Mouse (Mus musculus) heart, postnatal 25 days (tissue): ENCODE results near the gene Hk1. TPM values are rescaled to one million over a fixed set of nuclear protein-coding genes. Genes with fewer than 3 reads are reported as not detected.
A peak's percentile ranks its signal among the peaks of the same experiment; 100 is the strongest.
"Not testable (repeated sequence)": the region's sequence is repeated elsewhere in the genome, so short reads cannot be mapped to it uniquely, and the experiment has no call there.

Experiments
- DNase-seq: peaks from one replicate; pipeline ENCODE4 v3.0.0; 2022; ENCODE audit warnings: low spot score
- intact Hi-C: fragments of 180-260 bp; cut with DNase I; formaldehyde crosslinking; loops from one replicate; pipeline ENCODE4 v1.15.1; 2025
- total RNA-seq, 2 experiments: library from RNA; stranded (reverse); gene quantifications; 2 replicates each; pipeline ENCODE4 v1.2.3; 2021

Hk1 gene
- total RNA-seq, 2 experiments from 2014 or later = 123 to 142 TPM

DNA sequence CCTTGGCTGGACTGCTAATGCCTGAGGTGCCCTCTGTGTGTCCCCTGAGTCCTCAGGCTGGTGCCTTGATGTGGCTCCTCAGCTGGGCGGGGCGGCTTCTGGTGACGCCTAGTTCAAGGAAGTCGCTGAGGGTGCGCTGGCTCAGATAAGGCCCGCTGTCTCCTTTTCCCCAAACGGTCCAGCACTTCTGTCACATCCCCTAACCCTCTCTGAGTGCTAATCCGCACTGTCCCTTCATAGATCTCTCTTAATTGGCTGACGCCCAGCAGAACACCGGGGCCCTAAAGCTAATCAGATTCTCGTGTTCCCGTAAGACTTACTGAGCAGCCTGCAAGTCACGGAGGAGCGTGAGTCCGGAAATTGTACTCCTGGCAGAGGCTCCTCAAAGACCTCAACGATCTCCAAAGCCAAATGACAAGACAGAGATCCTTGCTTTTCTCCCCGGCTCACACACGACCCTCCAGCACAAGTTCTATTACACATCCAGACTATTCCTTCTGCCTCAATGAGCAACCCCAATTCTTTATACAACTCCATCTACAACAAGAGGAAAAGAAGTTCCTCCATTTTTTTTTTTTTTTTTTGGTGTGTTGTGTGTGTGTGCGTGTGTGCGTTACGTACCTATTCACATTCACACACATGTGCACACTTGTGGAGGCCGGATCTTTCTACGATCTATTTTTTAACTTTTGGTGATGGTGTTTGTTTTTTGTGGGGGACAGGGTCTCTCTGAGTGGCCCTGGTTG is 52.0 kb downstream of the Hk1 start:
- no peak for DNase-seq
- intact Hi-C loops = no loop called here

DNA sequence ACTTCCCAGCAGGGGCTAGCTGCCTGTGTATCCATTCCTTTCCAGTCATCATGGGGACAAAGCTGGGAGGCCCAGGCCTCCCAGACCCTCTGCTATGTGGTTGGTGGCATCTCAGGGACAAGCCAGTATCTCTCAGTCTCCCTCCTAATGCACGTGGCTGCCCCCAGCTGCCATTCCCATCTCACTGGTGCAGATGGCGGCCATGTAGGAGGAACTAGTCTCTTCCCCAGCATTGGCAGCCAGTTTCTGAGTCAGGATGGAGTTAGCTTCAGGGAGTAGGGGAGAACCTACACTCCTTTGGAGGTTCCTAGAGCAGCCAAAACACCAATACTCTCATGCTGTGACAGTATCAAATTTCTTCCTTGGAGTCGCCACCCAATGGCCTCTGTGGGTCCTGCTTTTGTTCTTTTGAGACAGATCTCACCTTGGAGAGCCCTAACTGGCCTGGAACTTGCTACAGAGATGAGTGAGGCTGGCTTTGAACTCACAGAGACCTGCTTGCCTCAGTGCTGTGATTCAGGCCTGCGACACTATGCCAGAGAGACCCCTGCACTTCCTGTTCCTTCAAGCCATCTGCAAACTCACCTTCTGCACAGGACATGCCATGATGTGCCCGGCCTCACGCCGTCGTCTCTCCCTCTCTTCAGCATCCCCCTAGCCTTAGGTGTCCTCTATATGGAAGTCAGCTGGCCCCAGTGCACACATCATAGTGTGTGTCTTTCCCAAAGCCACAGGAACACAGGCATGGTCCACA is 52.7 kb downstream of the Hk1 start:
- intact Hi-C loops = no loop called here
- no peak for DNase-seq

DNA sequence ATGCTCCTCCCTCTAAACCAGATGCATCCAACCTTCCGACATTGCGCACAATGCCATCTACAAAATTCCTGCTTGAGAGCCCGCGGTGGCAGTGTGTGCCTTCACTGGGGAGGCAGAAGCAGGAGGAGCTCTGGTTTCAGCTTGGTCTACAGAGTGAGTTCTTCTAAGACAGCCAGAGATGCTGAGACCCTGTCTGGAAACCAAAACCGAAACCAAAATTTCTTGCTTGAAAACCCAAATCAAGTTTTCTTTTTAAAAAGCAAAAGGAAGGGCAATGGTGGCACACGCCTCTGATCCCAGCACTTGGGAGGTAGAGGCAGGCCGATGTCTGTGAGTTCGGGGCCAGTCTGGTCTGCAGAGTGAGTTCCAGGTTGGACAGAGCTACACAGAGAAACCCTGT is 53.7 kb downstream of the Hk1 start:
- intact Hi-C loops = no loop called here

DNA sequence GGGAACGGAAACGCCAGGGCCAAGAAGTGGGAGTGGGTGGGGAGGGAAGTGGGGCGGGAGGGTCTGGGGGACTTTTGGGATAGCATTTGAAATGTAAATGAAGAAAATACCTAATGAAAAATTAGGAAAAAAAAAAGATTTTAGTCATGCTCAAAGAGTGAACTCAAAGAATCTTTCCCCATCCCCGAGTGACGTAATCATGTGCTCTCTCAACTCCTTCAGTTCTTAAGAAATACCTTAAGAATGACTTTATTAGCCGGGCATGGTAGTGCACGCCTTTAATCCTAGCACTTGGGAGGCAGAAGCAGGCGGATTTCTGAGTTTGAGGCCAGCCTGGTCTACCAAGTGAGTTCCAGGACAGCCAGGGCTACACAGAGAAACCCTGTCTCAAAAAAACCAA is 56.9 kb downstream of the Hk1 start:
- intact Hi-C loops, DNase-seq: not testable (repeated sequence)

More for the DNA sequence above, 53.7 kb downstream of the Hk1 start:
- no peak for DNase-seq

DNA sequence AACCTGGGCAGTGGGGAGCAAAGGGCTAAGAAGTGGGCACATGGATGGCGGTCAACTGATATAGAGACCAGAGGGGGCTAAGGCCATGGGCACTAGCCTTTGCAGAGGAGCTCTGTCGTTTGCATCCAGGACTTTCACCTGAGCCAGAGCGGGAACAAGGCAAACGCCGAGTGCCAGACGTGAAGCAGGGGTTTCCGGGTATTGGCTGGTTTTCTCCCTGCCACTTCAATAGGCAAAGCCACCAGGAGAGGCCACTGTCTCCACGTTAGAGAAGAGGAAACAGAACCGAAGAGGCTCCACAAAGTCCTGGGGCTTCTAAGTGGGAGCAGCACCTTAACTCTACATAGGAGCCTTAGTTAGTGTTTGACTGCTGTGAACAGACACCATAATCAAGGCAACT is 58.3 kb downstream of the Hk1 start:
- intact Hi-C loops = no loop called here

DNA sequence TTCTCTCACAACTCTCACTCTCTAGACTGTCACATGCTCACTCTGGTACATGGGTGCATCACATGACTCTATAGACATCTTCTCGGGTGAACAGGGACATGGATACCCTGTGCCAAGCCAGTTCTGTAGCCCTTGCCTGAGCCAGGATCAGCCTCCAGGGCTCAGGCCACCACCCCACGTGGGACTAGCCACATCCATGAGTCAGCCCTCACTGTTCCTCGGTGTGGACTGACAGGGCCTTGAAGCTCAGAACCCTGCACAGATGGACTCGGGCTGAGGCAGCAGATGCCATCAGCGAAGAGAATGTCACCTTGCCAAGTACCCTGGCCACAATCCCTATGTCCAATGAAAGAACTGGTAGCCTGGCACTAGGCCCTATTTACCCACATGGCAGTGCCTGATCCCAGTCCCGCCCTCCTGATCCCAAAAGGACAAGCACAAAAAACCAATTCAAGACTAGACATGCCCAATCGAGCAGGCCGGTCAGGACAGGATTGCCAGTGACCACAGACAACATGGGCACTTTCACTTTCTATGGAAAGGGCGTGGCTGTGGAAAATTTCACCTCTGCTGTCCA is 59.2 kb downstream of the Hk1 start:
- intact Hi-C loops = no loop called here
- no peak for DNase-seq

More for the DNA sequence above, 58.3 kb downstream of the Hk1 start:
- no peak for DNase-seq

DNA sequence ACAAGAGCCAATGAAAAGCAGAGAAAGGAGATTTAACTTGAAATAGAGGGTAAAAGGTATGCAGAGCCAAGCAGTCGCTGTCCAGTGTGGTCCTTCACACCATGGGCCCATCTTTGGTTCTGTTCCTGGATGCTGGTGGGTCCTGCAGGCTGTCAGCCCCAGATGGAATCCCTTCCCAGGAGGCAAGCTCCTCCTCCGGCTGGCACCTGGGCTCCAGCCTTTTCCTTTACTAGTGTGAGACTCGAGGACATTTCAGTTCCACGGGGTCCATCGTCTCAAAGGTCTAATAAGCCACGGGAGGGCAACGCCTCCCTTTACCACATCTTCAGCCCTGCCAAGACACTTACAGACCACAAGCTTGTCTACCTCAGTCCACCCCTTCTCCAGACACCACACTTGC is 60.6 kb downstream of the Hk1 start:
- DNase-seq = no peak
- intact Hi-C loops = loop anchor here (5.0 kb wide), 1 partner anchor 63 kb away; no protein-coding TSS in a partner anchor

DNA sequence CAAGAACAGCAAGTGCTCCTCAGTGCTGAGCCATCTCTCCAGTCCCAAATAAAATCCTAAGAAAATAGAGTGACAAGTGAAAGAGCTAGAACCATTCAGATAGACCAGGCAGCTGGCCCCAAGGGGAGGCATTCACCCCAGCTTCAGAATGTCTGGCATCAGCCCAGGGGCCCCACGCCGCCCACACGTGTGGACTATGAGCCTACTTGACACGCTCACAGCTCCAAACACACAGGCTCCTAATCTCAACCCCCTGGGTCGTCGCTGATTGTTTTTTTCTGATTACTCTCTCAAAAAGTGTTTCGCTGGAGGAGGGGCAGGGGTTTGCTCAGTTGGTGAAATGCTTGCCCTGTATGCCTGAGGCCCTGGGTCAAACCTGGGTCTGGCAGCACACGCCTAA is 63.2 kb downstream of the Hk1 start:
- intact Hi-C loops = loop anchor here (5.0 kb wide), 1 partner anchor 66 kb away; no protein-coding TSS in a partner anchor
- DNase-seq = no peak

DNA sequence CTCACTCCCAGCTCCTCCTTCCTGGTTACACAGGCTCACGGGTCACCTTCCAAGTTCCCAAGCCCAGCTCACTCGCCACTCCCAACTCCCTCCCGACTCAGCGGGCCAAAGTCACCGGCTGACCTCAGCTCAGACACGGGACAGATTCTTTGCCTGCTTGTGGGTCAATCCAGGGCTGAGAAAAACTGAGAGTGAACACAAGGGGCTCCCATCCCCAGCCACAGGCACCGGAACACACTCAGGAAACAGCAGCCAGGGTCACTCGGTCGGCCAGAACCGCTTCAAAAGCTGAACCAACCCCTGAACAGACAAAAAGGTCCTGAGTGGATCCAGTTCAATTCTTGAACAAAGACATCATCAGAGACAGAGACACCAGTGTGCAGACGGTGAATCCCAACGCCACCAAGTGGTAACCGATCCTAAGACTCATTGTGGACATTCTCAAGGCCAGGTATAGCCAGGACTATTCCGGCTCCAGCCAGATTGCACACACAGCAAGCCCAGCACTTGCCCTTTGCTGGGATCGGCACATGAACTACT is 65.8 kb downstream of the Hk1 start:
- DNase-seq = no peak
- intact Hi-C loops = no loop called here

DNA sequence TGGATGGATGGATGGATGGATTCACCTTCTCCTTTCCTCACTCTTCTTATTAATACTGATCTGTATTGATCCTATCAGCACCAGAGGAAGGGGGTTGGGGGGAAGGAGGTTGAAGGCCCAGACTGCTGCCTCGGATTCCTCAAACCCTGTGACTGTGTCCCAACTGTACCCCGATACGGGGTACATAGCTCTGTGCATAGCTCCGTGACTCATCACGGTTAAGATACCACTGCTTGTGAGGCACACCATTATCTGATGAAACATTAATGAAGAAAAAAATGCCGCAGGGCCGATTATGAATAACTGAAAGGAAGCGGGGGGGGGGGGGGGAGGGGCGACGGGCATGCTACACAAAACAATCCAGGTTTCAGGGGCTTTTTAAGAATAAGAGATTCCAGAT is 66.6 kb downstream of the Hk1 start:
- DNase-seq = no peak
- intact Hi-C loops = no loop called here

DNA sequence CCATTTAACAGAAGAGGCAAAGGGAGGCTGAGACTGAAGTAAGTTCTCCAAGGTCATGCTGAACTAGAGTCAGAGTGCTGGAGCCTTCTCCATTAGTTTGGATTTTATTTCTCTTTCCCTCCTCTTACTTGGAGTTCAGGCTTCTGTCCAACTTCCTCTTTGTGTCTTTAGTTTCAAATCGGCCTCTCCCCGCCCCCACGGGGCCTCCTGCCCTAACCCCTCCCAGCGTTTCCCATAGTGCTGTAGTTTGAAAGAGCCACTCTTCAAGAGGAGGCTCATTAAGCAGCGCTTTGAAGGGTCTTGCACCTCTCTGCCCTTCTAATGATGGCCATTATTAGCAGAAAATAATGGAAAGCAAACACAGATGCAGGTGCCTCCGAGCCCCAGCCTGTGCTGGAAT is 68.2 kb downstream of the Hk1 start:
- peak; percentile 45 for DNase-seq
- intact Hi-C loops = no loop called here

DNA sequence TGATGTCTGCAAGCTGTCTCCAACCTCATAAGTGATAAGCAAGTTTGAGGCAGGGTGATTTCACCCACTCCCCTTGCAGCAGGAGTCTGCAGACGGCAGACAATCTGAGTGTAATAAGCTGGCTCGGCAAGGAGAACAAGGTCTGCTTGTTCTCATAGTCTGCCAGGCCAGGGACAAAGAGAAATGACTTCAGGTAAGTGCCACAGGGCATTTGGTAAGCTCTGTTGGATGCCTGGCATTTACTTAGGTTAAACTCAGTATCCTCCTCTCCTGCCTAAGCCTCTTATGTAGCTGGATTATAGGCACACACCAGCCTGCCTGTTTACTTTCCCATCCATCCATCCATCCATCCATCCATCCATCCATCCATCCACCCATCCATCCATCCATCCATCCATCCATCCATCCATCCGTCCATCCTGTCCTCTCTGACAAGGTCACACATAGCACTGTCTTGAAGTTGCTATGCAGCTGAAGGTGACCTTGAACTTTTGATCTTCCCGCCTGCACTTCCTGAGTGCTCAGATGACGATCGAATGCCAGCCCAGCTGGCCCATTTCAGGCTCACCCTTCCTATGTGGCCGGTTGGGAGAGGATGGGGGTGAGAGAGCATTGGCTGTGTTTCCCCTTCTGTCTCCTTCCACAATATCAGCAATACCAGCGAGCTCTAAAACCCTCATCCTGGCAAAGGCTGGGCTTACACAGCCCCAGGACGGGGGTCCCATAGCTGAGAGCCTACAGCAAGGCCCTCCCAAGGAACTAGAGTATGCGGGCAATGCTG is 69.3 kb downstream of the Hk1 start:
- intact Hi-C loops = no loop called here
- no peak for DNase-seq

DNA sequence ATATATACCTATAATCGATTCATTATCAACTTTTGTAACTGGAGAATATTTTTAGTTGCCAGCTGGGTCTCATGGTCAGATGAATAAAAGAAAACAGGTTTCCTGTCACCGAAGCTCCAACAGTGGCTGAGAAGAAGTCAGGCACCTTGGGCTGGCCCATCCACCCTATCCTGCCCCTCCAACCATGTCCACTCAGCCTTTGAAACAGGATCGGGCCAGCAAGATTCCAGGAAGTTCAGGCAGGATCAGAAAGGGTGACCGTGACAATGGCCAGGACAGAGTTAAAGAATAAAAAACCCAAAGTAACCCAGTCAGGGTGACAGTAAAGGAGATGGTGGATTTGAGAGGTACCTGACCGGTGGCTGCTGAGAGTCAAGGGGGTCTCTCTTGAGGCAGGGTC is 70.1 kb downstream of the Hk1 start:
- intact Hi-C loops = no loop called here
- DNase-seq = no peak

DNA sequence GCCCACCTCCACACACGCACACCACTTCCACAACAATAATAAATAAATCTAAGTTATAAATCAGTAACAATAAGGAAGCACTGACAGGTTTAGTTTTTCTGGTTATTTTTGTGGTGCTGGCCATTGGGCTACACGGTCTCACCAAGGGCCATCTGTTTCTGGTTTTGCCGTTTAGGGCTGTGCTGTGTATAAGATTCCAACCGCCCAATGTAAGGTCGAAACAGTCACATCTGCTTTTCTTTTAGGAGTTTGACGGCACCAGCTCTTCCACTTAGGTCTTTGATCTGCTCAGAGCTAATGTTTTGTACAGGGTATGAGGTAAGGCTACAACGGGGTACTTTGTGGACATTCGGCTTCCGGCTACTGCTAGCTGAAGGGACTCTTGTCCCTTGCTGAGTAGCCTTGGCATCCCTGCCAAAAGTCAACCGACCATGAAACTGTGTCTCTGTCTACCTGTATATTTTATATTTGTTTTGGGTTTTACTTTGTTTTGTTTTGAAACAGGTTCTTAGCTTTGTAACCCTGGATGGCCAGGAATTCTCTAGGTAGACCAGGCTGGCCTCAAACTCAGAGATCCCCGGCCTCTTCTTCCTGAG is 70.7 kb downstream of the Hk1 start:
- intact Hi-C loops = no loop called here
- no peak for DNase-seq

DNA sequence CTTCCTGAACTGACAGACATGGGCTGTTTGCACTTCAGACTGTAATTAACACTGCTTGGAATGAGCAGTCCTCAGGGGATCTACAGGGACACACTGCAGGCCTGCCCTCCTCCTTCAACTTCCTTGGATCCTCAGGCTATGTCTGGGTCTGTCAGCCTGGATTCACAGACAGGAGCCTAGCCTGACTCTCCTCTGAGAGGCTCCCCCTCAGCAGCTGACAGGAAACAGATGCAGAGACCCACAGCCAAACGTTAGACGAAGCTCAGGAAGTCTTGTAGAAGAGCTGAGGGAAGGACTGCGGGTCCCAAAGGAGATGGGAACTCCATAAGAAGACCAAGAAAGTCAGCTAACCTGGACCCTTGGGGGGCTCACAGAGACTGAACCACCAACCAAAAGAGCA is 73.2 kb downstream of the Hk1 start:
- intact Hi-C loops = no loop called here
- no peak for DNase-seq

DNA sequence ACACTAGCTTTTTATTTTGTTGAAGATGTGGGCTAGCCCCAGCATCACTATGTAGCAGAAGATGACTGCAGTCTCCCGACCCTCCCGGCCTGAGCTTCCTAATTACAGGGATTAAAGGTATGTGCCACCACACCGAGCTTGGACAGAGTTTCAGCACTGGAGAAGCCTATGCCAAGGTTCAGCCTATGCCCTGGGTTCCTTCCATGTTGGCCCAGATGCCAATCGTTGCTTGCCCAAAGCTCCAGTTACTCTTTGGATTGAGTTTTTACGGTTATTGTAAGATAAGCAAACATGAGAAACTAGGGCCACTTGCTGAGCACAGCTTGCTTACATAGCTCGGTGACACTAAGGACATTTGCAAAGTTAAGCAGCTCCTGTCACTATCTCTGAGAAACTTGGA is 74.6 kb downstream of the Hk1 start:
- intact Hi-C loops = no loop called here
- no peak for DNase-seq

DNA sequence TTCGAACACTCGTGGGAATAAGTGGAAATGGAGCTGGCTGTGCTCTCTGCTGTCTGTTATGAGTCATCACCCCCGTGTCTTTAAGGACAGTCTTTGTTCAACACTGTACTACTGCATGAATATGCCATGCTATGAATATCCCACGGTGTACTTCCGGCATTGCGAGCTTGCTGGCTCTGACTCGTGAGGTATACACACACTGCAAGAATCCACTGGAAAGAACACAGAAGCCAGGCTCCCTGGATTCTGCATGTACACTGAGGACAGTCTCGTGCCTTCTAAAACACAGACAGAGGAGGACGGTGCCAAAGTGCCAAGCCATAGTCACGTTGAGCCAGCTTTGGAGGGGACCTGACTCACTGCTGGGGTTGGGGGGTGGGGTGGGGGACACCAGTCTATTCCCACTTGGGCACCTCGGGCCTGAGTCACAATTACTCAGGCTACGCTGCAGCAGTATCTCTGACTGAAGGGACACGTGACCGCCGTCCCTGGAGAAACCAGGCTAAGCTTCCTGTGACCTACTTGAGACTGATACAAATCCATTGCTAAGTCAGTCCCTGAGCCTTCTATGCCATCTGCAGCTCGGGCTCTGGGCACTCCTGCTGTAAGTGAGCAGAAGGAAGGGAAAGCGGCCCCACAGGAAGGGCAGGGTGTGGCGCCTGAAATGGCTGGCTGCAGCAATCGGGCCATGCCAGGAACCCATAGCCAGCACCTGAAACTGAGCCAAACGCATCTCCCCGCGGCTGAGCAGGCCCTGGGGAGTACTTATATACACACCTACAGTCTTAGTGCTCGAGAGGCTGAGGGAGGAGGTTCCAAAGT is 79.5 kb downstream of the Hk1 start:
- intact Hi-C loops = loop anchor here (5.0 kb wide), 1 partner anchor 37 kb away; no protein-coding TSS in a partner anchor
- DNase-seq = peak; percentile 28

DNA sequence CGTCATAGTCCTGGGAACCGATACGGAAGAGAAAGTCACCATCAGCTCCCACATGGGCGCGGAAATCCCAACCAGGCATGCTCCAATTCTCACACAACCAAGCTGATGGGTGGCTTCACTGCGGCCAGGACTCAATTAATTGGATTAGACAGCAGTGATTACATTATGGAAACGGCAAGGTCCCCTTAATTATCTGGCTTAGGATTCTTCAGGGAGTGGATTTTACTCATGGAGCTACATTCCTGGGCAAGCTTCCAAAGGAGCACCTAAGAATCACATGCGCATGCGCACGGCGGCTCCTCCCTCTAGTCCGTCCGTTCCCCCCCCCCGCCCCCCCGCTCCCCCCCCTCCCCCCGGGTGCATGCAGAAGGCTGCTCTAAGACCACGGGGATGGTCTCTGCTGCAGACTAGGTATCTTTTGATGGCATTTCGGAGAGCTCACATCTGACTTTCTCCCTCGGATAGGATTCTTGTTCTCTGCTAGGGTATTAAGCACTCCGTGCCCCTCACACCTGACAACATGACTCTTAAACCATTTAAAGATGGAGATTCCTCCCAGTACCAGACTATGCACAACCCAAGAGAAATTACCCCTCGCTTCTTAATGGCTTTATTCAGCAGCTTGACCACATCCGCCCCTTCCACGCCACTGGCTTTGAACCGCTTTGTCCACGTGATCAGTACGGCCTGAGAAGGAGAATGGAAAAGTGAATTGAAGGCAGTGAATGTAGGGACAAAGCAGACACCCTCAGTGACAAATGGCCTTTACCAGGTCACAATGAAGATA is 83.4 kb downstream of the Hk1 start:
- intact Hi-C loops = no loop called here
- DNase-seq = no peak
